Mouse (Mus musculus) testis, adult 2 months (tissue): ENCODE measurements at regions not wholly inside any gene's neighbourhood (a gene's known extent, or its start where the extent isn't known, plus 50 kb on each side); places are given as distances from the start of the nearest gene placed in this dataset.

ENCODE experiments used
- H3K27ac ChIP-seq: fragments of 200-500 bp; 2 replicates; pipeline ENCODE4 v1.5.1; 2012; ENCODE audit warnings: low read depth, low read length; ENCODE audit not compliant: control insufficient read depth, insufficient read depth
- H3K27me3 ChIP-seq: fragments of 200-500 bp; 2 replicates; pipeline ENCODE4 v1.6.1; 2012; ENCODE audit warnings: mild to moderate bottlenecking, low read length, moderate library complexity; ENCODE audit not compliant: control insufficient read depth, insufficient read depth
- H3K36me3 ChIP-seq: fragments of 200-500 bp; 2 replicates; pipeline ENCODE4 v1.6.1; 2012; ENCODE audit warnings: mild to moderate bottlenecking, low read length; ENCODE audit not compliant: control insufficient read depth, insufficient read depth
- H3K4me1 ChIP-seq: fragments of 200-500 bp; 2 replicates; pipeline ENCODE4 v1.6.1; 2012; ENCODE audit warnings: low read length; ENCODE audit not compliant: control insufficient read depth, insufficient read depth
- H3K4me3 ChIP-seq: fragments of 200-500 bp; 2 replicates; pipeline ENCODE4 v1.5.1; 2012; ENCODE audit warnings: low read depth, mild to moderate bottlenecking, low read length, moderate library complexity, mixed read lengths; ENCODE audit not compliant: control insufficient read depth
- CTCF ChIP-seq: fragments of 200-500 bp; IDR thresholded peaks from 2 replicates; pipeline ENCODE4 v1.5.1; 2012; ENCODE audit warnings: low read depth, mild to moderate bottlenecking, inconsistent platforms, low read length, moderate library complexity; ENCODE audit not compliant: control insufficient read depth, insufficient read depth, insufficient replicate concordance
- POLR2A ChIP-seq: fragments of 200-500 bp; IDR thresholded peaks from 2 replicates; pipeline ENCODE4 v1.6.1; 2012; ENCODE audit warnings: low read depth, mild to moderate bottlenecking, inconsistent platforms, low read length, moderate library complexity; ENCODE audit not compliant: control insufficient read depth

DNA sequence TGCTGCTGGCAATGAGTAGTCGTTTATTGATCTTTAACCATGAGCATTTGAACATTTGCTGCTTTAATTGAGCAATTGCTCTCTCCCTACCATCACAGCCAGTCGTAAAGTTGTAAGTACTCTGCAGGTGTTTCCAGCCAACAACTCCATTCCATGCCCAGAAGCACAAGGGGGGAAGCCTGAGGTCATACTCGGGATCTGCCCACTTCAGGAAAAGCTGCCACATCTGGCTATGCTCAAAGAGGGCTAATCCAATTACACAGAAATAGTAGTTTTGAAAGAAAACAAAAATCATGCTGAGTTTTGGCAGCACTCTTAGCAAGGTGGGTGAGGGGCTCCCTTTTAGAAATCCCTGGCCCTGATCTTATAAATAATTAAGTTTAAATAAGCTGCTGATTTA is 217.0 kb downstream of the Irx1 start:
- H3K4me3 ChIP-seq: no peak overlapping the region
- no peak overlapping the region for H3K27ac ChIP-seq
- H3K36me3 ChIP-seq: no peaks in the 10 kb centered on the region
- H3K4me1 ChIP-seq: no peaks in the 10 kb centered on the region
- TF ChIP-seq CTCF (no peak), POLR2A (no peak)
- H3K27me3 ChIP-seq: no peaks in the 10 kb centered on the region

DNA sequence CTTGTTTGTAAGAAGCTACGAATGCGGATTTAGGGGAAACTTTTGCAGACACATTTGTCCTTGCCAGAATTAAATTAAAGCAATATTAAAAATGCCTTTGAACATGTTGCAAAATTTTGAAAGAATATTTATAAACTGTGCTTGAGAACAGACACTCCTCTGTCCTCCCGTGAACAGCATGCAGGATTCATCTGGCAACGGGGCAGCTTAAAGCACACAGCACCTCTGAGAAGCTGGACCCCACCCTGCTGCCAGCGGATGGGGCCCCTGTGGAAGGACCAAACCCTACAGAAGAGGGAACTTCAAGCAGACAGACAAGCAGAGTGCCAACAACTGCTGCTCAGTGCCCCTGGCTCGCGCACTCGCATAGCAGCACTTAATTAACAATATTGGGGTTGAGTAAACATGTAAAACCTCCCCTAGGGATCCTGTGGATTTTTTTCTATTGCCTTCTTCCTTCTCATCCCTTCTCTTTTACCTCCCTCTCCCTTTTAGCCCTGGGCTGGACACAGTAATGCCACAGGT is 226.6 kb downstream of the Irx1 start:
- TF ChIP-seq POLR2A (no peak), CTCF (no peak)
- Histone ChIP-seq H3K27ac (no peak overlapping the region), H3K4me3 (no peak overlapping the region), H3K27me3 (no peaks in the 10 kb centered on the region), H3K4me1 (no peaks in the 10 kb centered on the region), H3K36me3 (no peaks in the 10 kb centered on the region)

DNA sequence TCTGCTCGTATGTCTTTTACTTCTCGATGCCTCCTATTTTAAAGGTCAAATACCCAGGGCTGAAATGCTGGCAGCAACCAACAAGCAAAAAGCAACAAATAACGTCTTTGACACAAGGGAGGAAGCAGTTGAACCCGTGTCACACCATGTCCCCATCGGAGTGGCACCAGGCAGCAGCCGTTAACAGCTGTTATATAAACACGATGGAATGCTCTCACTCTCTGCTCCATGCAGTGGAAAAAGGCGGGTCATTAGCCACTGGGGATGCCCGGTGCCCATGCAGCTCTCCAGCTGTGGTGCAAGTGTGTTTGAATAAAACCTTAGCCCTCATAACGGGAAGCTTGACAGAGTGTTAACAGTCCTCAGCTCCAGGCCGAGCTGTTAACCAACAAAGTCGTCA is 229.3 kb downstream of the Irx1 start:
- H3K4me1 ChIP-seq: no peaks in the 10 kb centered on the region
- TF ChIP-seq CTCF (no peak), POLR2A (no peak)
- no peaks in the 10 kb centered on the region for H3K36me3 ChIP-seq
- no peak overlapping the region for H3K27ac ChIP-seq
- H3K27me3 ChIP-seq: no peaks in the 10 kb centered on the region
- no peak overlapping the region for H3K4me3 ChIP-seq

DNA sequence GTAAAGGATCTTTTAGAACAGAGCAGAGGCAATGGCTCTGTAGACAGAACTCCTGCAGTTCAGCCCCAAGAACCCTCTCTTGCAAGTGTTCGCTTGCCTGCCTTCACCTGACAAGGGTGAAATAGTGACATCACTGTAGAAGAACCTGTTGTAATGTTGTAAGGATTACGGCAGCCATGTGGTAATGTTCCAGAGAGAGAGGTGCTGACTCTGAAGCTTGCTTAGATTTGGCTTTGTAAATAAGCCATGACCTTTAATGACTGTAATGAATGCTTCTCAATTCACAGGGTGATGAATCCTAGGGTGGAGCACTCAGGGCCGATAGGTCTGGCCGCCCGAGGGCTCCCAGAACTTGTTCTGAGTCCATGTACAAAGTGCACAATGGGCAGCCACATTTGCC is 230.2 kb downstream of the Irx1 start:
- Histone ChIP-seq H3K36me3 (no peaks in the 10 kb centered on the region), H3K4me3 (no peak overlapping the region), H3K27me3 (no peaks in the 10 kb centered on the region), H3K27ac (no peak overlapping the region), H3K4me1 (no peaks in the 10 kb centered on the region)
- TF ChIP-seq POLR2A: no peak
- TF ChIP-seq CTCF: no peak

DNA sequence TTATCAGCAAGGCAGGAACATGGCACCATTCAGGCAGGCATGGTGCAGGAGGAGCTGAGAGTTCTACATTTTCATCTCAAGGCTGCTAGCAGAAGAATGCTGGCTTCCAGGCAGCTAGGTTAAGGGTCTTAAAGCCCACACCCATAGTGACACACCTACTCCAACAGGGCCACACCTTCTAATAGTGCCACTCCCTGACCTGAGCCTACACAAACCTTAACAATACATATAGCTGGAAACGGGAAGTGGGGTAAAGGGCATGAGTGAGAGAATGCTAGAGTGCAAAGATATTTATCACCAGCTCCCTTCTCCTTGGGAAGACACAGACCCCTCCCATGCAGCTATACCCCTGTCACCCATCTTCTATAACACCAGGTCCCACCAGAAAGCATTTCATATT is 230.6 kb downstream of the Irx1 start:
- no peaks in the 10 kb centered on the region for H3K27me3 ChIP-seq
- TF ChIP-seq POLR2A (no peak), CTCF (no peak)
- no peak overlapping the region for H3K4me3 ChIP-seq

DNA sequence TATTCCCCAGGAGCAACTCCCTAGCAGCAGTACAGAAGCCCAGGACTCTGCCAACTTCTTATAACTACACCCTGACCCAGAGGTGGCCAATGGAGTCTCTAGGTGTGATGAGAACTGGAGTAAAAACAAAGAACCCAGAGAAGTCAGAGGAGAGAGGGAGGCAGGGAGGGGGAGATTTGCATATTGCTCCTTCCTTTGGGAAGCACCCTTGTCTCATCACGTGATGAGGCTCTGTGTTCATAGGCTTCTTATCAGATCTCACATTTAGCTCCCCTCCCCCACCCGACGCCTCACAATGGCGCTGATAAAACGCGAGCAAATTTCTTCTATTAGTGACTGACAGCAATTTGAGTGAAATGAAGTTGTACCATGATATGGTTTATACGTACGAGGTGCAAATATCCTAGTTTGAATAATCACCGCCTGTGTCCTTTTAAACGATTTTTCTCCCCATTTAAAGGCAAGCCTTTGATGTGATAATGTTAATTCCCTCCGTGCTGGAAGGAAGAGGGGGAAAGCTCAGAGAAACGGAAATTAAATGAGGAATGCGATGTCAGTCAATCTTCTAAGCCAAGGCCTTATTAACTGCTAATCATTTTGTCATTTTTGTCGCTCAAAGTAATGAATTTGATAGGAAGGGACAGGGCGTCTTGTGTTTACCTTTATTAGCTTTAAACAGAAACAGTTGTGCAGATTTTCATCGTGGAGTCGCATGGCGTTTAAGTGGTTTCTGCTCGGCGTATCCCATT is 273.3 kb downstream of the Irx1 start:
- Histone ChIP-seq H3K4me1 (no peaks in the 10 kb centered on the region), H3K27ac (no peak overlapping the region), H3K4me3 (no peak overlapping the region), H3K36me3 (no peaks in the 10 kb centered on the region), H3K27me3 (no peaks in the 10 kb centered on the region)
- TF ChIP-seq POLR2A (no peak), CTCF (no peak)

More for the DNA sequence above, 230.6 kb downstream of the Irx1 start:
- no peaks in the 10 kb centered on the region for H3K36me3 ChIP-seq
- no peaks in the 10 kb centered on the region for H3K4me1 ChIP-seq
- no peak overlapping the region for H3K27ac ChIP-seq

DNA sequence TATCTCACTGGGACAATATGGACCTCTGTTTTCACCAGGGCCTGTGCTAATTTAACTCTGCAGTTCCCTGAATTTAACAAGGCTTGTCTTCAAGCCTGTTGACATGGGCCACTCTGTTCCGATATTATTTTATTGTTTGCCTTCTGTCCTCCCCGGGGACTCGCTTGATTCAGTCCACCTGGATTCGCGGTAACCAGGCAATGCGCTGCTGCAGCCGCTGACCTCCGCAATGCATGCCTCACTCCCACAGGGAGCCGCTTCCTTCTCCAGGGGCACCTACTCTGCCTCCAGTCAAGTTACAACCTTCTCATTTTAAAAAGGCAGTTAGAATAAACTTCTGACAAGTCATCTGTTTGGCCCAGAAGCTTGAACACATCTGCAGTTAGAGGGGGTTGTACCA is 274.3 kb downstream of the Irx1 start:
- H3K36me3 ChIP-seq: no peaks in the 10 kb centered on the region
- H3K27ac ChIP-seq: no peak overlapping the region
- no peaks in the 10 kb centered on the region for H3K4me1 ChIP-seq
- H3K4me3 ChIP-seq: no peak overlapping the region
- H3K27me3 ChIP-seq: no peaks in the 10 kb centered on the region
- TF ChIP-seq POLR2A (no peak), CTCF (no peak)
